26 mouse cellular contexts compared by ENCODE assay signal in the genomic region with DNA sequence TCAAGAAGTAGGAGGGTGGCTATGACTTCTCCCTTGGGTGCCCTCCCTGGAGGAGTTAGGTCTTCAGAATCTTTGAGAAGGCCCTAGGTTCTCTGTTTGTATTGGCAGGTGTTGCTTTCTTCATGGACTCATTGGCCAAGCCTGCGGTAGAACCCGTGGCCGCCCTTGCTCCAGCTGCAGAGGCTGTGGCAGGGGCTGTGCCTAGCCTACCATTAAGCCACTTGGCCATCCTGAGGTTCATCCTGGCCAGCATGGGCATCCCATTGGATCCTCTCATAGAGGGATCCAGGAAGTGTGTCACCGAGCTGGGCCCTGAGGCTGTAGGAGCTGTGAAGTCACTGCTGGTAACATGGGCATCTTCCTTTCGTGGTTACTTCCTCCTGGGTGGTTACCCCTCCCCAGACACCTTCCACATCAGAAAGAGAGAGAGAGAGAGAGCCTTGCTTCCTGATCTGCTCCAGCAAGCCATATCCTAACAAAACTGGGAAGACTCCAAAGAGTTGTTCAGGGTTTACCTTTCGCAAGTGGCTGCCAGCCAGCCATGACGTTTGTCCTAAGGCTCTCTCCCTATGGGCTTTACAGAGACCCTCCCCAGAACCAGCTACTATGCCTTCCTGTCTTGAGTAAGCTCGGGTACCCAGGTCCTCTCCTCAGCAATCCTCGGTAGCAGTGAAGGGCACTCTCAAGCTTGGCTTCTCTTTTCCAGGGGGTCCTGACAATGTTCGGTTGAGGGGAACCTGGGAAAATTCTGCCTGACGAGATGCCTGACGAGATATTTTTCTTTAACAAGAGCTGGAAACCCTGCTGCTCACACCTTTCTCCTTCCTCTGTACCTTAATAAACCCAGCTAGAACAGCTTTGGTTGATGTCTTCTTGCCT. TPM values are rescaled to one million over a fixed set of nuclear protein-coding genes. Genes with fewer than 3 reads are reported as not detected.
DNase-seq lines count a peak whose midpoint lies in the region; ATAC-seq and TF ChIP-seq lines count a peak whose summit lies in the region.
"Had no signal": no experiment of that assay in that cellular context is flagged by ENCODE, and none has a peak within 500 bp of the region (broad histone marks: within the 10 kb centered on the region; RNA-seq: fewer than 3 reads in every experiment).

No protein-coding gene starts in this region.

- no peak overlapping the region for H3K4me2 ChIP-seq in forebrain, embryonic 16.5 days (ENCODE audit: low read length)
- no peak overlapping the region for H3K4me2 ChIP-seq in forebrain, postnatal 0 days (ENCODE audit: low read depth)
- no peak overlapping the region for H3K4me2 ChIP-seq in intestine, embryonic 15.5 days (replicated peaks)
- no peak overlapping the region for H3K4me2 ChIP-seq in intestine, postnatal 0 days (replicated peaks; ENCODE audit: low read depth)
- H3K4me2 ChIP-seq in neural tube, embryonic 15.5 days: no peak overlapping the region
- H3K4me2 ChIP-seq: heart, embryonic 12.5 days; limb, embryonic 15.5 days; lung, embryonic 14.5 days; midbrain, embryonic 11.5 days; stomach, embryonic 15.5 days had no signal

- H3K9me3 ChIP-seq in forebrain, embryonic 16.5 days (ENCODE audit: control insufficient read depth, low read length): no peaks in the 10 kb centered on the region
- H3K9me3 ChIP-seq in forebrain, postnatal 0 days (ENCODE audit: low read length): no peaks in the 10 kb centered on the region
- H3K9me3 ChIP-seq in intestine, embryonic 15.5 days: no peaks in the 10 kb centered on the region
- no peaks in the 10 kb centered on the region for H3K9me3 ChIP-seq in intestine, postnatal 0 days (ENCODE audit: control insufficient read depth)
- H3K9me3 ChIP-seq in neural tube, embryonic 15.5 days (replicated peaks): no peaks in the 10 kb centered on the region
- H3K9me3 ChIP-seq: G1E; heart, embryonic 12.5 days; limb, embryonic 15.5 days; stomach, embryonic 15.5 days had no signal

- H3K27me3 ChIP-seq in forebrain, embryonic 16.5 days (replicated peaks; ENCODE audit: control insufficient read depth, insufficient read depth, low read length): no peaks in the 10 kb centered on the region
- no peaks in the 10 kb centered on the region for H3K27me3 ChIP-seq in forebrain, postnatal 0 days (ENCODE audit: insufficient read depth, low read length)
- no peaks in the 10 kb centered on the region for H3K27me3 ChIP-seq in intestine, embryonic 15.5 days (replicated peaks)
- no peaks in the 10 kb centered on the region for H3K27me3 ChIP-seq in intestine, postnatal 0 days (replicated peaks; ENCODE audit: control insufficient read depth, insufficient read depth, low read length)
- H3K27me3 ChIP-seq in neural tube, embryonic 15.5 days (replicated peaks): no peaks in the 10 kb centered on the region
- H3K27me3 ChIP-seq: heart, embryonic 12.5 days; limb, embryonic 15.5 days; stomach, embryonic 15.5 days had no signal

- TF ChIP-seq CTCF in forebrain, postnatal 0 days (IDR thresholded peaks at IDR 0.05; ENCODE audit: low read depth): no peak
- TF ChIP-seq CTCF in intestine, postnatal 0 days (IDR thresholded peaks at IDR 0.05; ENCODE audit: low read depth): no peak

- peak; percentile 30; the same call in 1 of the 2 replicates for ATAC-seq in forebrain, embryonic 16.5 days
- ATAC-seq in forebrain, postnatal 0 days: no peak
- ATAC-seq in intestine, embryonic 15.5 days: peak; percentile 49; the same call in 1 of the 2 replicates
- ATAC-seq in intestine, postnatal 0 days: no peak
- no peak for ATAC-seq in neural tube, embryonic 15.5 days (ENCODE audit: low FRiP score)
- ATAC-seq: inflammation-experienced regulatory T-cells, adult 6 months had no signal

- H3K4me1 ChIP-seq in forebrain, embryonic 16.5 days (replicated peaks; ENCODE audit: control insufficient read depth, insufficient read depth, low read length): no peaks in the 10 kb centered on the region
- H3K4me1 ChIP-seq in forebrain, postnatal 0 days (ENCODE audit: insufficient read depth): no peaks in the 10 kb centered on the region
- H3K4me1 ChIP-seq in intestine, embryonic 15.5 days (replicated peaks): no peaks in the 10 kb centered on the region
- 0 out of 2 replicates have a peak, but pooled peaks cover 5% of the 10 kb centered on the region for H3K4me1 ChIP-seq in intestine, postnatal 0 days (replicated peaks; ENCODE audit: control insufficient read depth, insufficient read depth, low read length)
- no peaks in the 10 kb centered on the region for H3K4me1 ChIP-seq in neural tube, embryonic 15.5 days
- H3K4me1 ChIP-seq: stomach, embryonic 15.5 days had no signal

- DNase-seq in forebrain, postnatal 0 days: no peak
- peak; percentile 12 for DNase-seq in neural tube, embryonic 10.5 days (ENCODE audit: extremely low spot score, low spot score)
- no peak for DNase-seq in left cerebral cortex, adult 18-20 months (ENCODE audit: low spot score in 2 of 2)
- DNase-seq in urinary bladder, postnatal 14 days (ENCODE audit: low spot score): no peak
- DNase-seq: adrenal gland, postnatal 25 days; cerebellum, adult 11-12 months; gastrocnemius, postnatal 25 days; heart, postnatal 14 days; lung, embryonic 14.5 days; lung, postnatal 4 days; retina, postnatal 1 day; thymus, adult 18-20 months; thymus, postnatal 4 days had no signal

- WGBS in forebrain, embryonic 16.5 days: 79% methylated on average over 12 of the region's 12 CpGs
- WGBS in forebrain, postnatal 0 days: 78% methylated on average over 12 of the region's 12 CpGs
- WGBS in intestine, embryonic 15.5 days: 78% methylated on average over 12 of the region's 12 CpGs
- WGBS in intestine, postnatal 0 days: 75% methylated on average over 12 of the region's 12 CpGs
- 79% methylated on average over 12 of the region's 12 CpGs for WGBS in neural tube, embryonic 15.5 days

- no peak overlapping the region for H3K9ac ChIP-seq in forebrain, embryonic 16.5 days (replicated peaks; ENCODE audit: low read depth, low read length)
- no peak overlapping the region for H3K9ac ChIP-seq in forebrain, postnatal 0 days
- no peak overlapping the region for H3K9ac ChIP-seq in intestine, embryonic 15.5 days
- no peak overlapping the region for H3K9ac ChIP-seq in intestine, postnatal 0 days (ENCODE audit: low read depth, low read length)
- H3K9ac ChIP-seq in neural tube, embryonic 15.5 days (replicated peaks): no peak overlapping the region
- H3K9ac ChIP-seq: heart, embryonic 12.5 days; limb, embryonic 15.5 days; lung, embryonic 14.5 days; stomach, embryonic 15.5 days had no signal

- no peak overlapping the region for H3K4me3 ChIP-seq in forebrain, embryonic 16.5 days (replicated peaks; ENCODE audit: low read length)
- H3K4me3 ChIP-seq in forebrain, postnatal 0 days (ENCODE audit: low read depth, low read length): no peak overlapping the region
- no peak overlapping the region for H3K4me3 ChIP-seq in intestine, embryonic 15.5 days (replicated peaks)
- H3K4me3 ChIP-seq in intestine, postnatal 0 days (ENCODE audit: low read depth, low read length): no peak overlapping the region
- H3K4me3 ChIP-seq in neural tube, embryonic 15.5 days (replicated peaks): no peak overlapping the region
- H3K4me3 ChIP-seq: heart, embryonic 12.5 days; limb, embryonic 15.5 days; stomach, embryonic 15.5 days had no signal

- no peak overlapping the region for H3K27ac ChIP-seq in forebrain, embryonic 16.5 days (ENCODE audit: low read length)
- H3K27ac ChIP-seq in forebrain, postnatal 0 days (ENCODE audit: low read depth, low read length): no peak overlapping the region
- no peak overlapping the region for H3K27ac ChIP-seq in intestine, embryonic 15.5 days
- no peak overlapping the region for H3K27ac ChIP-seq in intestine, postnatal 0 days (ENCODE audit: low read depth, low read length)
- no peak overlapping the region for H3K27ac ChIP-seq in neural tube, embryonic 15.5 days (replicated peaks)
- H3K27ac ChIP-seq: kidney, postnatal 0 days; limb, embryonic 15.5 days; stomach, embryonic 15.5 days had no signal

- H3K36me3 ChIP-seq in forebrain, embryonic 16.5 days (ENCODE audit: control insufficient read depth, insufficient read depth): no peaks in the 10 kb centered on the region
- H3K36me3 ChIP-seq in forebrain, postnatal 0 days (ENCODE audit: insufficient read depth): peaks cover 4% of the 10 kb centered on the region; the same call in 1 of the 2 replicates
- 0 out of 2 replicates have a peak, but pooled peaks cover 4% of the 10 kb centered on the region for H3K36me3 ChIP-seq in intestine, embryonic 15.5 days
- H3K36me3 ChIP-seq in intestine, postnatal 0 days (ENCODE audit: control insufficient read depth, insufficient read depth): peaks cover 3% of the 10 kb centered on the region; the same call in 1 of the 2 replicates
- H3K36me3 ChIP-seq in neural tube, embryonic 15.5 days: 0 out of 2 replicates have a peak, but pooled peaks cover 3% of the 10 kb centered on the region
- H3K36me3 ChIP-seq: stomach, embryonic 15.5 days had no signal

RNA-seq across cellular contexts. Expression of a gene that starts 1.1 kb away (rescaled TPM):
- not detected in 2 replicates for polyA plus RNA-seq in forebrain, embryonic 16.5 days (2015; fragmentation: Nextera tagmentation; extraction: Ambion mirVana)
- total RNA-seq in forebrain, postnatal 0 days (2014; rRNA removed): 2.7 TPM in 1 of 2 replicates, not detected in the other
- polyA plus RNA-seq in forebrain, postnatal 0 days (2015; fragmentation: Nextera tagmentation; extraction: Ambion mirVana): 0.44 TPM in 1 of 2 replicates, not detected in the other
- not detected in 2 replicates for polyA plus RNA-seq in intestine, embryonic 15.5 days (2015; fragmentation: Nextera tagmentation; extraction: Ambion mirVana)
- 3.2 and 4.4 TPM in 2 replicates for polyA plus RNA-seq in intestine, postnatal 0 days (2015; fragmentation: Nextera tagmentation; extraction: Ambion mirVana)
- not detected in 2 replicates for polyA plus RNA-seq in neural tube, embryonic 15.5 days (2015; fragmentation: Nextera tagmentation; extraction: Ambion mirVana)
- not detected for total RNA-seq in left cerebral cortex, adult 18-20 months (2021)
- total RNA-seq: adrenal gland, postnatal 25 days; G1E; gastrocnemius, postnatal 25 days; layer of hippocampus, adult 8-10 months had no signal
- polyA plus RNA-seq: forebrain, embryonic 11.5 days; G1E; inflammation-experienced regulatory T-cells, adult 6 months; kidney, postnatal 0 days; limb, embryonic 15.5 days; lung, embryonic 14.5 days; midbrain, embryonic 11.5 days; stomach, embryonic 15.5 days had no signal

RNA-seq across cellular contexts. Expression of a gene that starts 48.0 kb away (rescaled TPM):
- polyA plus RNA-seq in forebrain, embryonic 16.5 days (2015; fragmentation: Nextera tagmentation; extraction: Ambion mirVana): 55.1 and 68.1 TPM in 2 replicates
- 45.4 and 63.9 TPM in 2 replicates for total RNA-seq in forebrain, postnatal 0 days (2014; rRNA removed)
- polyA plus RNA-seq in forebrain, postnatal 0 days (2015; fragmentation: Nextera tagmentation; extraction: Ambion mirVana): 19.4 and 31.9 TPM in 2 replicates
- polyA plus RNA-seq in intestine, embryonic 15.5 days (2015; fragmentation: Nextera tagmentation; extraction: Ambion mirVana): 42.3 and 47.5 TPM in 2 replicates
- polyA plus RNA-seq in intestine, postnatal 0 days (2015; fragmentation: Nextera tagmentation; extraction: Ambion mirVana): 27.2 and 31.3 TPM in 2 replicates
- polyA plus RNA-seq in neural tube, embryonic 15.5 days (2015; fragmentation: Nextera tagmentation; extraction: Ambion mirVana): 31.2 and 34.6 TPM in 2 replicates
- total RNA-seq in left cerebral cortex, adult 18-20 months (2021): 10 to 100 TPM; 50.2 to 56.0 TPM

RNA-seq across cellular contexts. Expression of a gene that starts 55.4 kb away (rescaled TPM):
- 1.4 and 1.7 TPM in 2 replicates for polyA plus RNA-seq in forebrain, embryonic 16.5 days (2015; fragmentation: Nextera tagmentation; extraction: Ambion mirVana)
- total RNA-seq in forebrain, postnatal 0 days (2014; rRNA removed): 2.2 and 2.9 TPM in 2 replicates
- 1.0 and 1.1 TPM in 2 replicates for polyA plus RNA-seq in forebrain, postnatal 0 days (2015; fragmentation: Nextera tagmentation; extraction: Ambion mirVana)
- polyA plus RNA-seq in intestine, embryonic 15.5 days (2015; fragmentation: Nextera tagmentation; extraction: Ambion mirVana): 4.5 TPM in 2 replicates
- 3.9 and 4.0 TPM in 2 replicates for polyA plus RNA-seq in intestine, postnatal 0 days (2015; fragmentation: Nextera tagmentation; extraction: Ambion mirVana)
- polyA plus RNA-seq in neural tube, embryonic 15.5 days (2015; fragmentation: Nextera tagmentation; extraction: Ambion mirVana): 1.7 and 2.1 TPM in 2 replicates
- total RNA-seq in left cerebral cortex, adult 18-20 months (2021): 1 to 10 TPM; 2.2 to 2.3 TPM
- polyA plus RNA-seq: inflammation-experienced regulatory T-cells, adult 6 months had no signal

Comparison
In these comparisons a context has a peak if more than half of its experiments do, and no peak if none do; other contexts are left out.
1. ATAC-seq: peak in forebrain, embryonic 16.5 days (single experiment) and intestine, embryonic 15.5 days (single experiment); none in forebrain, postnatal 0 days (single experiment), intestine, postnatal 0 days (single experiment) and neural tube, embryonic 15.5 days (single experiment).